Mouse (Mus musculus) heart, postnatal 10 days (tissue): ENCODE results near the gene Miga2. TPM values are rescaled to one million over a fixed set of nuclear protein-coding genes. Genes with fewer than 3 reads are reported as not detected.

ENCODE experiments used
- DNase-seq, 2 experiments: peaks; one replicate each; pipeline ENCODE4 v3.0.0; 2021
- intact Hi-C: fragments of 180-260 bp; cut with DNase I; formaldehyde crosslinking; loops from one replicate; pipeline ENCODE4 v1.15.1; 2025
- total RNA-seq, 2 experiments: library from RNA; stranded (reverse); gene quantifications; 2 replicates each; pipeline ENCODE4 v1.2.3; 2021

Miga2 gene
- total RNA-seq, 2 experiments from 2014 or later, result 70.5 to 78.0 TPM

DNA sequence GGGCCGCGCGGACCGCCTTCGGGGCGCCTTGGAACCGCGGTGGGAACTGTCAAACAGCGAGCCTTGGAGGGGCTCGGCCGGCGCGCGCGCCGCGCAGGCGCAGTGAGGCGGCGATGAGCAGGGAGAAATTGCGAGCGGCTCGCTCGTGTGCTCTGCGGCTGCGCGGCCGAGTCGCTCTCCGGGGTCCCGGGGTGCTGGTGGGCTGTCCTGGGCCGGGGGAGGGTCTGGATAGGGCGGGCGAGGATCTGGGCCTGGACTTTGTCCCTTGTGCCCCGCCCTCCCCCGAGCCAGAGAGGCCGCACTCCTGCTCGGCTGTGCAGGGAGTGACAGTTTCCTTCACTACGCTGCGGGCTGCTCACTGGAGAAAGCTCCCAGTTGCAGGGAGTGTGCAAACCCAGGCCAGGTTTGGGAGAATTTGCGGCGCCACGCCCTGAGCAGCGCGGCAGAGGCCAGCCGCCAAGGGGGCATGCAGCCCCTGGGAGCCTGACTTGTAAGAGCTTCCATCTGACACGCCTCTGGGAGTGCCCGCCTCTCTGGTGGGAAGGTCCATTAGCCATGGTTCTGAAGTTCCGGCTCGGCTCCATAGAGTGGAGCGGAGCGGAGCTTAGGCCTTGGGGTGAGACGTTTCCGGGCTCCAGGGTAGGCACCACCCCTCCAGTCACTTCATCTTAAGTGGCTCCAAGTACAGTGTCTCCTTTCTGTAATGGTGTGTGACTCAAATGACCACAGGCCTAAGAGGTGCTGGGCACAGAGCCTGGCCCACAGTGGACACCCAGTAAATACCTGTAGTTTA, 28.7 kb downstream of the Miga2 start:
- intact Hi-C loops, result no loop called here
- peak; percentile 81 to 82 for DNase-seq

DNA sequence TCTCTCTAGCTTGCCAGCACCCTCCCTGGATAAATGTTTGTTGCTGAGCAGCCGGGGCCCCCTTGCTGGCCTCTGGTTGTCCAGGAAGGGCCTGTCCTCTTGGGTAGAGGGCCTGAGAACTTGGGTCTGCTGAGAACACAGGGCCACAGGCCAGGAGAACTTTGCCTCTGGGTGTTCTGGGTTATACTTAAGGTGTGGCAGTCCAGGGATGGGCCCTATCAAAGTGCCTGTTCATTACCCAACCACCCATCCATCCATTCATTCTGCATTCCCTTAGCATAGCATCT, 29.3 kb downstream of the Miga2 start:
- intact Hi-C loops, result no loop called here
- no peak for DNase-seq

DNA sequence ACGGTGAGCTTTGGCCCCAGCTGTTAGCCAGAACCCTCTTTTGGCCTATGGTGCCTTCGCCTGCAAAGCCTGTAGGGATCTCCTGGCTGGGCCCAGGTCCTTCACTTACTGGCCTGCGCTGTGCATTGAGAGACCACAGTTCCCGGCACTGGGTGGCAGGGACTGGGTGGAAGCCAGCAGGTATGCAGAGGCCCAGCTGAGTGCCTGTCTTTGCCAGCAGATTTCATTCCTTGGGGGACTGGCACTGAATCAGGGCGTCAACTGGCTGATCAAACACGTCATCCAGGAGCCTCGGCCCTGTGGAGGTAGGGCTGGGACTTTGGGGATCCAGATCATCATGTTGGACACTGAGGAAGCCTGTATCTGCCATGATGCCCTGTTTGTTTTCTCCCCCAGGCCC, 31.7 kb downstream of the Miga2 start:
- no peak for DNase-seq
- intact Hi-C loops, result no loop called here

DNA sequence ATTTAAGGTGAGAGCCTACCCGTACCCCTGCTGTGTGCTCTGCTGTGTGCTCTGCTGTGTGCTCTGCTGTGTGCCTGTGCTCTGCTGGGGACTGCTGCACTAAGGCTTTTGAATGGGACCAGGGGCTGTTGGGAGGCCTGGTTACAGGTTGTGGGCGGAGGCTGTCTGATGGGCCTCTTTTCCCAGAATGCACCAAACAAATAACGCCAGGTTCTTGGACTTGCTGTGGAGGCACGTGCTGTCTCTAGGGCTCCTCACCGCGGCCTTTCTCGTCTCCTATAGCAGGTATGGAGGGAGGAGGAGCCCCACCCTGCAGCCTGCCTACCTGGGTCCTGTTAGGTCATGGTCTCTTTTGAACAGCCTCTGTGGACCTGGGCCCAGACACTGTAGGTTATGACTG, 32.2 kb downstream of the Miga2 start:
- intact Hi-C loops, result no loop called here
- DNase-seq, result no peak

DNA sequence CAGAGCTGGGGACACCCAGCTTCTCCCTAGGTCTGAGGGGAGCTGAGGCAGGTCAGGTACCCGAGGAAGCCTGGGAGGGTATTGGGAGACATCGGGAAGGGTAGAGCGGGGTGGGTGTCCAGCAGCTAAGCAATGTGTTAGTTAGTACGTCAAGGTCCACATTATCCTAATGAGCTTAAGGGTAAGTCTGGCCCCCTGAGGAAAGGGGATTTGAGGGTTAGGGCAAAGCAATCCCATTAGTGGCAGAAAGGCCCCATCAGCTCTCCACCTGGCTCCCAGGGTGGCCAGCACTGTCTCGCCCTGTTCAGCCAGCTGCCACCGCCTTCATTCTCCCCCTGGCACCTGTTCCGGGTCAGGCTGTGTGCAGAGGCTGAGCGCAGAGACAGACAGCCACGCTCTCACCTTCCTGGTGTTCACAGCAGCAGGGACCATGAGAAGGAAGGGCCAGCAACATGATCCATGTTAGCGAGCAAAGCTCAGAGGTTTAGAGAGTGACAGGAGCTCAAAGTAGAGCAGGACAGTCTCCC, 34.0 kb downstream of the Miga2 start:
- intact Hi-C loops, result no loop called here
- no peak for DNase-seq

DNA sequence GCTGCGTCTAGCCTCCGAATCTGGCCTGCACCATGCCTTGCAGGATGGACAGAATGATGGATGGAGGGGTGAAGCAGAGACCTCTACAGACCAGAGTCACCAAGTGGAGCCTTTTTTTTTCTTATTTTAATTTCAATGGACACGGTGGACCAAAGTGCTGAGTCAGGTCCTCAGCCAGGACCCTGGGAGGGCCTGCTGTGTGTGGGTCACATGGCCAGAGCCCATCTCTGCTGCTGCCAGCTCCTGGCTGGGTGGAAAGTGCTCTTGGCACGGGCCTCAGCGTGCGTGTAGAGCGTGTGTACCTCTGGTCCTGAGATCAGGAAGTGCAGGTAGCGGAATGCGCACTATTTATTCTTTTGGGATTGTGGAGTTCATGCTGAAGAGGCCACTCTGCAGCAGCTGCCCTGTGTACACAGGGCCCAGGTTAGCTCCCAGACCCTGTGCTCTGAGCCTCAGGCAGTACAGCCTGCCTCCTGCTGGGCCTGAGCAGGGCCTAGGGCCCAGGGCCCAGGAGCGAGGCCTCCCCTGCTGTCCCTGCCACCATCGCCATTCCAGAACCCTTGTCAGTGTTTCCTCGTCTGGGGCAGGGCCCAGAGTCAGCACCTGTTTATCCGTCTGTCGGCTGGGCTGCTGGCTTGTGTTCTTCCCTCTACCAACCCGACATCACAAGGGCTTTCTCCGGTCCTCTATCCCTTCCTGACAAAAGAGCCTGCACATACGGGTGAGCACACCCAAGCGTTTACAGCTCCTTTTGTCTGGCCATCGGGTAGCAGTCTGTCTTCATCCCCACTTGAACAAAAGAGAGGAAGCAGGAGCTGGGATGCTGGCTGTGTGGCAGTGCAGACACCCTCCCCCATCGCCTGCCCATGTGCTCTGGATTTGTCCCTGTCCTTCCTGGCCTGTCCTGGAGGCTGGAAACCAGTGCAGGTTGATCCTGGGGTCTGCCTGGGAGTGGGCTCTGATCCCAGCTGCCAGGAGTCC, 35.4 kb downstream of the Miga2 start:
- DNase-seq, result no peak
- intact Hi-C loops, result no loop called here

DNA sequence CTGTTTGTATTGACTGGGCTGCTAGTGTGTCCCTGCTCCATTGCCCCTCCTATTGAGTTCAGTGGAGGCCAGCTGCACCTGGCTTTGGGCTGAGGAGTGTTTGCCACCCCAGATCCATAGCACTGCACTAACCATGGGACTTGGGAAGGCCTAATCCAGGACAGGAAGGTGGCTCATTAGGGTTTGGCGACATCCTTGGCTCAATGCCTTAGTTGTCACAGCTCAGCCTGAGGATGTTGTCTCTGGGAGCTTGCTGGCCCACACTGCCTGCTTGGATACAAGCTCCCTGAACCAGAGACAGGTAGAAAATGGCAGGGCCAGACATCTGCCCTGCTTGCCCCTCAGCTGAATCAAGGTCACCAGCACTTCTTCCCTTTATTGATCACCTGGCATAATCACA, 37.5 kb downstream of the Miga2 start:
- DNase-seq, result no peak
- intact Hi-C loops, result no loop called here

DNA sequence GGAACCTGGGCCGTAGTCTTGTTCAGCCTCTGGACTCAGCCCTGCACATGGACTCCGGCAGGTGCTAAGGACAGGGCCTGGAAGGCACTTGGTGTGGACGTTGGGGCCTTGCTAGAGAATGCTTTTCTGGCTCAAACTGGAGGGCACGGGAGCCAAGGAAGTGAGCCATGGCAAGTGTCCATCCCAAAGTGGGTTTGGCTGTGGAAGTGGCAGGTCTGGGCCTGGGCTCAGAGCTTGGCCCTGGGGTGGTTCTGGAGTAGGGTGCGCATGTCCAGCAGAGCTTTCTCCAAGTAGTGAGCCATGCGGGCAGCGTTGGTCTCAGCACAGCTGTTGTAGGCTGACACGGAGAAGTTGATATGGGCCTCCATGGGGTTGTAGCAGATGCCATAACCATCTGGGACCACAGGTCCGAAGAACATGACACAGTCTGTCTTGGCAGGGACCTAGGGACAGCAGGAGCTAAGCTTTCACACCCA, 38.4 kb downstream of the Miga2 start:
- DNase-seq, result no peak
- intact Hi-C loops, result no loop called here

DNA sequence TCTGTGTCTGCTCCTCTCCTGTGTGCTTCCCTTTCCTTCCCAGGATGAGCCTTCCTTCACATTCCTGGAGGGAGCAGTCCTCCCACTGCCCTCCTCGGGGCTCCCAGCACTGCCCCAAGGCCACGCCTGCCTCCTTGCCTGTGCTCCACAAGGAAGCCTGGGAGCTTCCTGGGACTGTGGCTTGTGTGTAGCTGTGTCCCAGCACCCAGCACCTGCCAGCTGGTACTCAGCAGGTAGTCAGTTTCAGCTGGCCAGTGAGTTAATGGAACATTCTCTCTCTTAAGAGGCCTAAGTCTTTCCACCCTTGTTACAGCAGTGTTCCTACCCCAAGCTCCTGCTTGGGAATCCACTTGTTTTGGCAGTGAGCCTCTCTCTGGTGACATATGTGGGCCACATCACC, 38.8 kb downstream of the Miga2 start:
- no peak for DNase-seq
- intact Hi-C loops, result no loop called here

DNA sequence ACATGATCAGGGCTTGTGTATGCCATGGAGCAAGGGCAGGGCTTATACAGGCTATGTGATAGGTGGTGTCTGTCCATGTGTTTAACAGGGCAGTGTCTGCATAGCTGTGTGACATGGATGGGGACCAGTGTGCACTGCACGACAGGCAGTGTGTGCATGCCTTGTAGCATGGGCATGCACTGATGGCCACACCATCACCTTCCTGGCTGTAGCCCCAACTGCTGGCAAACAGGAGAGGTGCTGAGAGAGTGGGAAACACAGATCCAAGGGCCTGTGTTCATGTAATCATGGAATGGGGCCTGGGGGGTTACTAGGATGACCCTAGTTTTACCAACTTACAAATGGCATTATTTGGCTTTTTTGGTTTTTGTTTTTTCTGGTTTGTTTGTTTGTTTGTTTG, 39.8 kb downstream of the Miga2 start:
- no peak for DNase-seq

DNA sequence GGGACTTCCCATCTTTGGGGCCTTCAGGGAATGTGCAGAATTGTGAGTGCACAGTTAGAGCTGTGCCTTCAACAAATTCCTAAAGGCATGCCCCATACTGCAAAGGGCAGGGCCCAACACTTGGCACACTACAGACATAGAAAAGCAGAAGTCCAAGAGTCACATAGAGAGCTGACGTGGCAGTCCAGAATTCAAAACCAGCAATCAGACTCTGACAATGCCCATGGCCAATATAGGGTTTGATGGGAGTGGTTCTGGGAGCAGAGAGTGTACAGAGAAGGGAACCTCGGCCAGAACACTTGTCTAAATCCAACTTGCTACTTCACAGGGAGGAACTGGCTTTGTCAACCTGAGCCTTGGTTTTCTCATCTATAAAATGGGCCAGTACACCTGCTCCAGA, 43.2 kb downstream of the Miga2 start:
- intact Hi-C loops, result no loop called here

More for the DNA sequence above, 39.8 kb downstream of the Miga2 start:
- intact Hi-C loops, result no loop called here

DNA sequence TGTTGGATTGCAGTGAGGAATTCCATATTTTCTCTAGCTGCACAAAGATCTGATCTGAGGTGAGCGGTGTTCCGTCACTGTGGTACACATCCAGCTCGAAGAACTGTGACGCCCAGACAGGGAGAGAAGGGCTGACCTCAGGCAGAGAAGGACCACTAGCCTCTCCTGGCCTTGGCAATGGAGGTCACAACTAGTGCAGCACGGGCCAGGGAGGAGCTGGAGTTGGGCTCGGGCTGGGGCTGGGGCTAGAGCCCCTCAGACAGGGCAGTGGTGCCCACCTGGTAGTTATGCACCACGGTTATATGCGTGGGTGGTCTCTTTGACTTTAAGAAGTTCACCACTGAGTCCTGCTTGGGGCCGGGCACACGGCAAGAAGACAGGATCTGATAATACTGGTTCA, 43.7 kb downstream of the Miga2 start:
- intact Hi-C loops, result no loop called here
- no peak for DNase-seq

More for the DNA sequence above, 43.2 kb downstream of the Miga2 start:
- DNase-seq, result no peak

DNA sequence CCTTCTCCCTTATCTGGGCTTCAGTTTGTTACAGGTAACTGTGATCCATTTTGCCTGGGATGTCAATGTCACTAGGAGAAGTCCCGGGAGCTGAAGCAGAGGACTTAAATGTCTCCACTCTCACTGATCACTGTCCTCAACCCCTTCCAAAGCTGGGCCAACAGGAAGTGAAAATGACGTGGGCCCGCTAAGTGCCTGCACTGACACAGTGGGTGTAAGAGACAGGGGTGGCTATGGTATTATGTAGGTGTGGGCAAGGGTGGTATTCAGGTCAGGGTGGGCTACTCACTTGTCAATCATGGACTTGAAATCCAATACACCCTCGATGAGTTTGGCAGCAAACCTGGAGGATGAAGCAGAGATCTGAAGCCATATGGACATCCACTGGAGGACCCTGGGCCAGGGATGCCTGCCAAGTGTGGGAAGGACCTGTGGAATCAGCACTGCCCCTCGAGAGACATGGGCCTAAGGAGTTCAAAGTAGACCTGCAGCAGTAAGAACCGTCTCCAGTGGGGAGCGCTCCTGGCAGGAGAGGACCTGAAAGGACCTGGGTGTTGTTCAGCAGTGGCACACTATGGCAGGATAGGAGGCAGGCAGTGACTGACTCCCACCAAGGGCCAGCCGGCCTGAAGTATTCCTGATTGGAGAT, 44.5 kb downstream of the Miga2 start:
- intact Hi-C loops, result no loop called here
- DNase-seq, result no peak

DNA sequence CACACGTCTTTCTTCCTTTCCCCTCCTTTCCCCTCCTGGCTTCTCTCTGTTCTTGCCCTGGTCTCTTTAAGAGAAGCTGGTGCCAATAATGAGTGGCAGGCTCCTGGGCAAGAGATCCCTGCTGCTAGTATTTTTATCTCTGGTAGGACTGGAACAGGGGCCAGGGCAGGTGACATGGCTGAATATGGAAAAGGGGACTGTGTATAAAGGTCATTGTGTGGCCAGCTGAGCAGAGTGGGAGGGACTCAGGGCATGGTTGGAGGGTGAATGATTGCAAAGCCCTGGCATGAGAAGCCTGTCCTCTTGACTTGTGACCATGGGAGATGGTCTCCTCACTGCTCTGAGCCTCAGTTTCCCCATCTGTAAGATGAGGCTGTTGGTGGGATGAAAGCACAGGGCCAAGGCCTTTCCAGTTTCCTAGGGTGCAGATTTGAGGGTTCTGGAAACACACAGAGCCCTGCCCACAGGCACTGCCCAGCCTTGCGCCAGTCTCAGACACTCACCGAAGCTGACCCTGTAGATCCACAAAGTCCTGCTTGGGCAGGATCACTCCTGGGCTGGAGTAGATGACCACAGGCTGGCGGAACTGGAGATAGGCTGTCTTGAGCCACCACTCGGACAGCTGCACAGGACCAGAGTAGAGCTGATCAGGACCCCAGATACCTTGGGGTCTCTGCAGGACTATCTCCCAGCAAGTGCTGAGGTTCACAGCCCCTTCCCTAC, 45.6 kb downstream of the Miga2 start:
- intact Hi-C loops, result no loop called here
- peak; percentile 82 to 85 for DNase-seq

DNA sequence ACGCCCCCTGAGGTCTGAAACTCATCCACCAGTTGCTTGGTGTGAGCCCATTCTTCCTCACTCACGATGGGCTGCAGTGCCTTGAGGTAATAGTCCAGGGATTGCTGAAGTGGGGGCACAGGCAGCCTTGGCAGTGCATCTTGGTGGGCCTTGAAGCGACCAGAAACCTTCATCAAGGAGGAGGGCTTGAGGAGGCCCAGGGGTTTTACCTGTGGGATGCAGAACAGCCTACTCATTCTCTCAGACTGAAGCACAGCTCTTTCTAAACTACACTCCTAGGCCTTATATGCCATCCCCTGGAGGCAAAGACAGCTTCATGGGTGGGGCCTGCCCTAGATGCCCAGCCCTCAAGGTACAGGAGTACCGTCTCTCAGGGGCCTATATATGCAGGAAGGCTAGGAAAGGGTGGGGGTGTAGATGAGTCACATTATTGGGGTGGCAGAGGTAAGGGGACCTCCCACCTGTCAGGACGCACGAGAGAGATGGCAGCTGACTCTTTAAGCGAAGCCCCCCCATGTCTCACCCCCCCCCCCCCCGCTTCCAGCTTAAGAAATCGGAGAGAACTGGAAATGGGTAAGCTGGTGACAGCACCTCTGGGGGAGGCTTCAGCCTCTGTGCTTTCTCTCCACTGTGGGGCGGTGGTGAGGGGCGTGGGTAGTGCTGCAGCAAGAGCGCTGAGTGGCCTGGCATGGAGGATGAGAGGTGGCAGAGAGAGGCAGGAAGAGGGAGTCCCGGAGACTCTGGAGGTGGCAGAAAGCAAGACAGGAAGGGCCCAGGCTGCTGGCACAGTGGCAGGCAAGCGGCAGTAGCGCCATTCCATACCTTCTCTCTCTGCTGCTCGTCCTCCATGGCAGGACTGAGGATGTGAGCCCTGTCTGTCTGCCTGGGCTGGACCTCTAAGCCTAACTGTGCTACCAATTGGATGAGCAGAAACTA, 49.3 kb downstream of the Miga2 start:
- DNase-seq, result no peak
- intact Hi-C loops, result no loop called here

DNA sequence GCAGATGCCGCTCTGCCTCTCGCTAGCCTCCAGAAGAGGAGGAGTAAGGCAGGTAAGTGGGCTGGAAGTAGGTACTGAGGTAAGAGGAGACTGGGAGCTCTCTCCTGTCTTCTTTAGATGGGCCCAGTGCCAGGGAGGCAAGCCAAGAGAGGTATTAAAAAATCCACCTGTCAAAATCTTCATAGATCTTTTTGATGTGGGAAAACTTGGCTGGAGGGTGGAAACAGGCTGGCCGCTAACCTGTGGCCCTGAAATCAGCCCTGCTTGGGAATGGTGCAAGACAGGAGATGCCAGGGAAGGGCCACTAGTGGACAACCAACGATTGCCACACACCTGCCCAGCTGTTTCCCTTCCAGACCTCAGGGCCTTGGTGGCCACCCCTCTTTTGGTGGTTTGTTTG, 50.1 kb downstream of the Miga2 start:
- intact Hi-C loops, result no loop called here
- DNase-seq, result no peak

DNA sequence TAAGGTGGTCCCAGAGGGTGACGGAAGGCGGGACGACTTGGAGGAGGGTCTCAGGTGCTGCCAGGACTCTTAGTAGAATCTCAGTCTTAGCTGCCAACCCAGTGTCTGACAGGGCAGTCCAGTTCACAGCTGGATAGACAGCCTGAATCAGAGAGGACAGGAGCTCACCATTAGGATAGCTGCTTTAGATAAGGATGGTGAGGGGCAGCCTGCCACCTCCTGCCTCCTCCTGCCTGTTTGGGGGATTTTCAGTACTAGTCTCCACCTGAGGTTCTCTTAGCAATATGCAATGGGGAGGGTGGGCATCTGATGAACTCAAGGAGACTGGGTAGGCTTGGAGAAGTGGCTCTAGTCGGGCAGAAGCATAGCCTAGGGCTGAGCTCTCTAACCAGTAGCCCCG, 50.6 kb downstream of the Miga2 start:
- intact Hi-C loops, result no loop called here
- DNase-seq, result no peak

DNA sequence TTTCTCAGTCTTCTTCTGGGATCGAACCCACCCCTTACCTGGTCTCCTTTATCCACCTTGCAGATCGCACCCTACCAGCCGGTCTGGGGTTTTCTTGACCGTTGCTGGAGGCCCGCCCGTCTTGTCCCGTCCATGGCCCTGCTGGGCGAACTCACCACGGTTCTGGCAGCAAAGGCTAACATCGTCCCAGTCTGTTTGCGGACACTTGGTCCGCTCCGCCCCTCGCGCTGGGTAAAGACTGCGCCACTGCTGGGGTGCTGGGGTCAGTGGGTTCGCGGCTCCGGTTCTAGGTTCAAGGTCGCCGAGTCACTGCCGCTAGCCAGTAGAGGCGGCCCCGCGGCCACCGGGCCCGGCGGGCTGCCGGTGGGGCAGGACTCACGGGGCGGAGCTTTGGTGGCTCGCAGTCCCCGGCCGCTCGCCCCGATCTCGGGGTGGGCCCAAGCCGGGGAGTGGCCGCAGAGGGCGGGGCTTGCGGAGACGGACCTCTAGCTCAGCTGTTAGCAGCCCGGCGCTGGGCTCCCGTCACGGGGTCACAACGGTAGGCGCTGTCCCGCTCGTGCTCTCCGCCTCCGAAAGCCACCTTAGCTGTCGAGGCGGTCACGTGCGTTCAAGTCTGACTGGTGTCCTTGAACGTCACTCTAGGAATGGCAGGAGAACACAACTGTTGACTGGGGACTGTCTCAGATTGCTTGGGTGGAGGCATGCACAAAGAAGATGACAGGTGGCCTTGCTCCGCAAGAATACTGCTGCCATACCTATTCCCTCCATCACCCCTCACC, 51.3 kb downstream of the Miga2 start, which contains the start of gene Crat:
Gene Crat (minus strand): TSS at position 657 of the 779 bp plus-strand sequence.
- DNase-seq, result peak; percentile 95 to 98
- intact Hi-C loops, result no loop called here
